Mouse (Mus musculus) midbrain, embryonic 14.5 days (tissue): ENCODE measurements at regions not wholly inside any gene's neighbourhood (a gene's known extent, or its start where the extent isn't known, plus 50 kb on each side); places are given as distances from the start of the nearest gene placed in this dataset.

Experiments used
- ATAC-seq: fragments of 200-750 bp; cut with Nextera tagmentation; 2 replicates; pipeline ENCODE4 v1.8.0; 2017; ENCODE audit warnings: moderate number of reproducible peaks, moderate library complexity; ENCODE audit not compliant: low FRiP score, low TSS enrichment
- DNase-seq: peaks from one replicate; pipeline ENCODE4 v3.0.0-alpha.2; 2015
- H3K27ac ChIP-seq: fragments of 300-500 bp; sonication (generic); replicated peaks from 2 replicates; pipeline ENCODE4 v1.5.1; 2014; ENCODE audit warnings: mild to moderate bottlenecking, low read depth, low read length, moderate library complexity
- H3K27me3 ChIP-seq: fragments of 300-500 bp; sonication (generic); 2 replicates; pipeline ENCODE4 v1.6.1; 2014; ENCODE audit warnings: low read length, control low read depth, mixed read lengths; ENCODE audit not compliant: control insufficient read depth, insufficient read depth
- H3K36me3 ChIP-seq: fragments of 300-500 bp; sonication (generic); 2 replicates; pipeline ENCODE4 v1.6.1; 2014; ENCODE audit warnings: low read length, control low read depth; ENCODE audit not compliant: control insufficient read depth, insufficient read depth
- H3K4me1 ChIP-seq: fragments of 300-500 bp; sonication (generic); 2 replicates; pipeline ENCODE4 v1.6.1; 2014; ENCODE audit warnings: mild to moderate bottlenecking, antibody characterized with exemption, low read length, control low read depth; ENCODE audit not compliant: control insufficient read depth, insufficient read depth
- H3K4me2 ChIP-seq: fragments of 300-500 bp; sonication (generic); 2 replicates; pipeline ENCODE4 v1.6.1; 2014; ENCODE audit warnings: mild to moderate bottlenecking, low read length, moderate library complexity
- H3K4me3 ChIP-seq: fragments of 300-500 bp; sonication (generic); replicated peaks from 2 replicates; pipeline ENCODE4 v1.5.1; 2014; ENCODE audit warnings: low read depth, low read length
- H3K9ac ChIP-seq: fragments of 300-500 bp; sonication (generic); replicated peaks from 2 replicates; pipeline ENCODE4 v1.6.1; 2014; ENCODE audit warnings: mild to moderate bottlenecking, low read length, moderate library complexity
- H3K9me3 ChIP-seq: fragments of 300-500 bp; sonication (generic); 2 replicates; pipeline ENCODE4 v1.6.1; 2016; ENCODE audit warnings: low read length, control low read depth, mixed read lengths; ENCODE audit not compliant: control insufficient read depth
- WGBS: fragments of 180-500 bp; shearing (Covaris S2); extraction: QIAGEN DNeasy Blood & Tissue Kit; methylation state at CpG from one replicate; pipeline ENCODE4 v1.1.7; 2014; 5-methylcytosine and 5-hydroxymethylcytosine counted together

DNA sequence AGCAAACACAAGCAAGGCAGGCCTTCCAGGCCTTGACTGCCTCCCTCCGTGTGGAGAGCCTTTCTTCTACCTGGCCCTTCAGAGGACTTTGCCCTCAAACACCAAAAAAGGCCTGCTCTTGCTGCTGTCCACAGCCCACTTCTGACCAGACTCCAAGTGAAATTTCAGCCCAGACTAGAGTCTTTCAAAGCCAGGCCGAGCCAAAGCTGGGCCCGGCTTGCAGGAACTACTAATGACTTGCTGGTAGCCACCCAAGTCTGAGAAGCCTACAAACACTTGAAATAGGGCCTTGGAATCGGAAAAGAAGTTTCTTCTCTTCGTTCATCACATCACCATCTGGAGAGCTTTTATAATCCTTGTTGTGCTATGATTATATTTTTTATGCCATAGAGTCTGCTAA, 304.9 kb downstream of the Cog6 start:
- Histone ChIP-seq H3K4me3 (no peak overlapping the region), H3K4me2 (no peak overlapping the region), H3K9me3 (no peaks in the 10 kb centered on the region), H3K36me3 (no peaks in the 10 kb centered on the region), H3K27me3 (no peaks in the 10 kb centered on the region), H3K4me1 (no peaks in the 10 kb centered on the region), H3K9ac (no peak overlapping the region), H3K27ac (no peak overlapping the region)
- DNase-seq (no peak), ATAC-seq (no peak)
- 93% methylated on average over 5 of the region's 5 CpGs for WGBS

- no peak overlapping the region for H3K27ac ChIP-seq
- no peak for ATAC-seq
- no peak overlapping the region for H3K4me3 ChIP-seq
- no peak overlapping the region for H3K4me2 ChIP-seq
- H3K9ac ChIP-seq: no peak overlapping the region
- no peaks in the 10 kb centered on the region for H3K9me3 ChIP-seq
- no peaks in the 10 kb centered on the region for H3K4me1 ChIP-seq
- no peak for DNase-seq
- no peaks in the 10 kb centered on the region for H3K36me3 ChIP-seq
- H3K27me3 ChIP-seq: no peaks in the 10 kb centered on the region
- WGBS: 68% methylated on average over 9 of the region's 9 CpGs
Measured at GRCm38 (mm10) chr3:52711133-52711532, 305.9 kb downstream of the Cog6 start.

DNA sequence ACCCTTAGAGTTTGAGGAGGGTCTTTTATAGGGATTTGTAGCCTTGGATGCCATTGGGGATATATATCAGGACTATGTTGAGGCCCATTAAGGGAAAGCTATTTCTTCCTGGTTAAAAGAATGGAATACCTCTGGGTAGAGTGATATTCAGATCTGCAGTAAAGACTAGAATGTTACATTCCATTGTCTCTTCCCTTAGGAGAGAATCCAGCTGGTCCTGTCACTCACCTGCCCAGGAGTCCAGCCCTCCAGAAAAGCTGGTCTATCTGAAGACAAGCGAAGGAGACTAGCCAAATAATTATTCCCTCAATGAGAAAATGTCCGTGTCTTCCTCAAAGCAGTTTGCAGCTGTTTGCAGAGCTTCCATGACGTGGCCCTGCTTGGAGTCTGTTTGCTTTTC, 308.3 kb downstream of the Cog6 start:
- ATAC-seq (no peak), DNase-seq (no peak)
- no peak overlapping the region for H3K4me2 ChIP-seq
- no peaks in the 10 kb centered on the region for H3K36me3 ChIP-seq
- WGBS: 86% methylated on average over 3 of the region's 3 CpGs
- H3K9ac ChIP-seq: no peak overlapping the region
- H3K4me1 ChIP-seq: no peaks in the 10 kb centered on the region
- no peak overlapping the region for H3K4me3 ChIP-seq
- H3K27me3 ChIP-seq: no peaks in the 10 kb centered on the region
- no peaks in the 10 kb centered on the region for H3K9me3 ChIP-seq
- no peak overlapping the region for H3K27ac ChIP-seq

GRCm38 (mm10) chr3:52708301-52708700, 308.7 kb downstream of the Cog6 start:
- Histone ChIP-seq H3K4me2 (no peak overlapping the region), H3K9ac (no peak overlapping the region), H3K4me3 (no peak overlapping the region), H3K27me3 (no peaks in the 10 kb centered on the region), H3K4me1 (no peaks in the 10 kb centered on the region), H3K9me3 (no peaks in the 10 kb centered on the region), H3K27ac (no peak overlapping the region), H3K36me3 (no peaks in the 10 kb centered on the region)
- WGBS: 63% methylated on average over 1 of the region's 1 CpGs
- ATAC-seq: no peak
- no peak for DNase-seq

- ATAC-seq: no peak
- no peaks in the 10 kb centered on the region for H3K27me3 ChIP-seq
- DNase-seq: no peak
- no peaks in the 10 kb centered on the region for H3K9me3 ChIP-seq
- WGBS: 85% methylated on average over 2 of the region's 2 CpGs
- H3K4me1 ChIP-seq: no peaks in the 10 kb centered on the region
- no peak overlapping the region for H3K4me2 ChIP-seq
- no peak overlapping the region for H3K4me3 ChIP-seq
- H3K9ac ChIP-seq: no peak overlapping the region
- no peaks in the 10 kb centered on the region for H3K36me3 ChIP-seq
- no peak overlapping the region for H3K27ac ChIP-seq
Measured at GRCm38 (mm10) chr3:52706626-52707025, 310.4 kb downstream of the Cog6 start.

DNA sequence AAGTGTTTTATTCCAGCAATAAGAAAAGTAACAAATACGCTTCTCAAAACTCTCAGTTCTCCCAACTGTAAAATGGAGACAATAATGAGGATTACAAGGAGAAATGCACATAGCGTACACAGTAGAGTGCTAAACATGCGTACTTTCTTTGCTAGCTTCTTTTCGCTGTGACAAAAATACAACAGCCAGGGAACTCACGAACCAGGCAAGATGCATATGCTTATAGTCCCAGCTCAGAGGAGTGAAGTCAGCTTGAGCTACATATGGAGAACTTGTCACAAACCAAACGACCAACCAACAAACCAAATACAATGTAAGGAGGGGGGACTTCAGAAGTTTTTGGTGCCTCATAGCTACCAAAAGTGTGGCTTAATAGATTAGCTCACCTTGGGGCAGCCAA, 313.3 kb downstream of the Cog6 start:
- Histone ChIP-seq H3K27me3 (no peaks in the 10 kb centered on the region), H3K9ac (no peak overlapping the region), H3K36me3 (no peaks in the 10 kb centered on the region), H3K4me2 (no peak overlapping the region), H3K27ac (no peak overlapping the region), H3K4me3 (no peak overlapping the region), H3K4me1 (no peaks in the 10 kb centered on the region), H3K9me3 (no peaks in the 10 kb centered on the region)
- WGBS: 93% methylated on average over 6 of the region's 6 CpGs
- DNase-seq (no peak), ATAC-seq (no peak)

GRCm38 (mm10) chr3:52702962-52703361, 314.1 kb downstream of the Cog6 start:
- DNase-seq: no peak

DNA sequence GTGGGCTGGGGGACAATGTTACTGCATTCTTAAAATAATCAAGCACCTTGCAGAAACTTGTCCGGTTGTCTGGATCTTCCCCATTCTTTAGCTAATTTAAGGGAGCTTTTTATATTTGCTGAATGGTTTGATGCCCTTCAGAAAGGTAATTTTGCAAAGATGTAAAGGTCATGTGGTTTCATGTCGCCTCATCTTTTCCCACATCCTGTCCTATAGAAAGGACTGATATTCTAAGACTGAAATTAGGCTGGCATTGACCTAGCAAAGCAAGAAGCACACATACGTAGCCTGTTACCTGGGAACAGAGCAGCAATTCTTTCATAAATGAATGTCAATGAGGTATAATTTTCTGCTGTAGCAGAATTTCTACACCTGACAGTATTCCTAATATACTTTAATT, 315.4 kb downstream of the Cog6 start:
- H3K4me3 ChIP-seq: no peak overlapping the region
- H3K9ac ChIP-seq: no peak overlapping the region
- H3K36me3 ChIP-seq: no peaks in the 10 kb centered on the region
- H3K27ac ChIP-seq: no peak overlapping the region
- H3K9me3 ChIP-seq: no peaks in the 10 kb centered on the region
- no peaks in the 10 kb centered on the region for H3K27me3 ChIP-seq
- WGBS: 78% methylated on average over 3 of the region's 3 CpGs
- no peak for ATAC-seq
- DNase-seq: no peak
- no peaks in the 10 kb centered on the region for H3K4me1 ChIP-seq
- H3K4me2 ChIP-seq: no peak overlapping the region

More at GRCm38 (mm10) chr3:52702962-52703361, 314.1 kb downstream of the Cog6 start:
- no peak overlapping the region for H3K9ac ChIP-seq
- H3K4me1 ChIP-seq: no peaks in the 10 kb centered on the region
- no peaks in the 10 kb centered on the region for H3K27me3 ChIP-seq
- H3K9me3 ChIP-seq: no peaks in the 10 kb centered on the region
- H3K4me3 ChIP-seq: no peak overlapping the region
- ATAC-seq: no peak
- WGBS: 80% methylated on average over 4 of the region's 4 CpGs
- H3K27ac ChIP-seq: no peak overlapping the region
- no peak overlapping the region for H3K4me2 ChIP-seq
- no peaks in the 10 kb centered on the region for H3K36me3 ChIP-seq

- Histone ChIP-seq H3K4me3 (no peak overlapping the region), H3K4me2 (no peak overlapping the region), H3K9me3 (no peaks in the 10 kb centered on the region), H3K27me3 (no peaks in the 10 kb centered on the region), H3K4me1 (no peaks in the 10 kb centered on the region), H3K36me3 (no peaks in the 10 kb centered on the region), H3K27ac (no peak overlapping the region), H3K9ac (no peak overlapping the region)
- ATAC-seq (no peak), DNase-seq (no peak)
- 85% methylated on average over 2 of the region's 2 CpGs for WGBS
Measured at GRCm38 (mm10) chr3:52693813-52694212, 323.2 kb downstream of the Cog6 start.
